Mouse (Mus musculus) lung, adult 2 months (tissue): ENCODE measurements at regions not wholly inside any gene's neighbourhood (a gene's known extent, or its start where the extent isn't known, plus 50 kb on each side); places are given as distances from the start of the nearest gene placed in this dataset.

Experiments used
- CTCF ChIP-seq: fragments of 200-500 bp; IDR thresholded peaks from 2 replicates; pipeline ENCODE4 v1.5.1; 2011; ENCODE audit warnings: mild to moderate bottlenecking, low read length, control low read depth; ENCODE audit not compliant: insufficient read depth
- POLR2A ChIP-seq: fragments of 200-500 bp; IDR thresholded peaks from 2 replicates; pipeline ENCODE4 v1.6.1; 2011; ENCODE audit warnings: low read depth, mild to moderate bottlenecking, control low read depth, low read length, borderline replicate concordance; ENCODE audit errors: extremely low read depth

GRCm38 (mm10) chr3:146347311-146347710 is 57.1 kb upstream of the Ssx2ip start:
- TF ChIP-seq POLR2A (no peak), CTCF (no peak)
